Mouse (Mus musculus) monocyte, adult 2 months (primary cell): Measurements from ENCODE around the gene Atp2c2.

Experiments
- DNase-seq, 2 experiments: peaks; one replicate each; pipeline ENCODE4 v3.0.0; 2022; ENCODE audit warnings: low spot score in 2 of 2, low read depth in 1 of 2

Atp2c2 gene

DNA sequence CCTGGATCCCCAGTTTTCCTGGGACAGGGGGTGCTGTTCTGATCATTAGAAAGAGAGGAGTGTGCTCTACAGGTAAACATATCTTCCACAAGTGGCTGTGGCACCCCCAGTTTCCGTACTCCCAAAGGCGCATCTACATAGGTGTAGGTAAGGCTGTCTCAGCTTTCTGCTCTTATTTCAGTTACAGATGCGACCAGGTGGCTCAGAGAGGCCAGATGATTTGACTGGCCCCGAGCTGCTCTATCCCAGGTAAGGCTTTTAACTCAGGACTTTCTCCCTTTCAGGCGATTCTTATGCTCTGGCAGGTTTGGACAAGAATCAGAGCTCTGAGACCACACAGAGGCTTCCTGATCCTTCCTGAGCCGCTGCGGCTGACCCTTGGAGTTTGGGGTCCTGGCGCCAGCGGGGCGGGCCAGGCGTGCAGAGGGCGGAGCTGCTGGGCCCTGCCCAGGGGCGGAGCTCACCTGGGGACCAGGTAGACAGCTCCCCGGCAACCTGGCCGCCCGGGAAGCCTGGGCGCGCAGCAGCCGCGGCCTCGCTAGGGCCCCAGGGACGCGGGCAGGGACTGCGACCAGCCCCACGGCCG lies at the start of gene Atp2c2:
Gene Atp2c2 (plus strand): TSS at position 461 of the 586 bp plus-strand sequence.
- no peak for DNase-seq

DNA sequence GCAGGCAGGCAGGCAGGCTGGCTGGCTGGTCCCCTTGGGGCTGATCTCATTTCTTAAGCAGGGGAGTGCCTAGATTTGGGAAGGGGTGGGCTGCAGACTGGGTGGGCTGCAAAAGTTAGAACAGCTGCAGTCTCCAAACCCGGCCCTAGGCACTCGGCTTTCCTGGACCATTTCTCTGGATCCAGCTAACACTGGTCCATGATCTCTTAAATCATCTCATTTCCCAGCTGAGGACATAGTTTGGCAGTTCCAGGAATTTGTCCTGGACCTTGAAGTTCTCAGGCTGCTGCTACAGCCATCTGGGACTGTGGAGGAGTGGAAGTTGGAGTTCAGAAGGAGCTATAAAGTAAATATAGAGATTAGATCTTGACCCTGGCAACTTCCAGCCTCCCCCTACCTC lies 48.5 kb upstream of the Atp2c2 start:
- DNase-seq: no peak

DNA sequence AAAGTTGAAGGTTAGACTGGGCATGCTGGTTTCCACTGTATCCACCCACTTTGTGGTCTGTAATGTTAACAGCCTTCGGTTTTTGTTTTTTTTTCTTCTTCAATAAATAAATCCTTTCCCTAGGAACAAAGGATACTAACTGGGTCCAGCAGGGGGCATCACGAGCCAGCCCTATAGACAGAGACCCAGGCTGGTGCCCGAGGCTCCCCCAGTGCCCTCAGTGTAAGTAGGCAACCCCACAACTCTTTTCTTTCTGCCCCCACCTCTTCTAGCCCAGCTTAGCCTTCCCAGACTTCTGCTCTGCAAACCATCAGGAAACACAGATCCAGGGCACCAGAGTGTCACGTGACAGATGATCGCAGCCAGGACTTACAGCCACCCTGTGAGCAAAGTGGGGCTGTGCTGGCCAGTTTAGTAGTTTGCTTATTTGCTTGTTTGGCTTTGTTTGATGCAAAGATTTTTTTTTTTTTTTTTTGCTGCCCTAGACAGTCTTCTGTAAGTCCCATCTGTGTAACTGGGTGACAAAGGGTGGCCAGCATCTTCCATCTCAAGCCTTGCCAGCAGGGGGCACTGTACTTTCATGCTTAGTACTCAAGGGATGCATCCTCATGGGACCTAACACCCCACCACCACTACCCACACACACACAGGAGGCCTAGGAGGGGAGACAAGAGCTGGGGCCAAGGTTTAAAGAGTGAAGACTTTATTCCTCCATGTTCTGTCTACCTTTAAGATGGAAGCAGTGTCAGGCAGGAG lies 42.9 kb upstream of the Atp2c2 start:
- DNase-seq: no peak

DNA sequence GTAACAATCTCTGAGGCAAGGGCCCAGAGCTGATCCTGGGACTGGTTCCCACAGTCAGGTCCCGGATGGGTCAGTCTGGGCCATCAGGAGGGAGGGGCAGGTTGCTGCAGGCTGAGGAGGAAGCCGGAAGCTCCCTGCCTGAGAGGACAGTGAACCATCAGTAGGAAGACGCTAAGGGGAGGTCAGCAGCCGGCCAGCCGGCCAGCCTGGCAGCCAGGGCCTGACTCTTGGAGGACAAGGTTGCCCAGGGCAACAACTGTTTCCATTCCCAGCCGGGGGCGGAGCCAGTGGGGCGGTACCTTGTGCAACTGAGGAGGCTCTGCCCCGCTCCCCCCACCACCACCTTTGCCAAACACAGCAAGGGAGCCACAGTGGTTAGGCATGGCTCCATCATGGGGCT lies 38.7 kb upstream of the Atp2c2 start:
- DNase-seq: no peak

- DNase-seq: no peak
These were observed 37.9 kb upstream of the Atp2c2 start for GRCm38 (mm10) chr8:119661892-119662291.

GRCm38 (mm10) chr8:119663440-119663839 lies 36.4 kb upstream of the Atp2c2 start:
- DNase-seq: no peak

DNA sequence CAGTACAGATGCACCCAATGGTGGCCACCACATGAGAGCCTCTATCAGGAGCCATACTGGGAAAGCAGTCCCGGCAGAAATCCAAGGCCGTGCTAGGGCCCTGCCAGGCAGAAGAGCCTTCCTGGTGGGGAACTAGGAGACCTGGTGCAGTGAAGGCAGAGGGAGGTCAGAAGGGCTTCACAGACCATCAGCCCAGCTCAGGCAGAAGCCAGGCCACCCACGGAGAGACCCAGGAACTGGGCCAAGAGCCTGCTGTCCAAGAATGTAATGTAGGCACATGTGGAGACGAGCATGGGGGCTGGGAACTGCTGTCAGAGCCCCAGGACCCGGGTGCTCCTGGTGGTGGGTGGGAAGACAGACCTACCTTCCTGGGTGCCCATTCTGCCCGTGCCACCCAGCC lies 34.5 kb upstream of the Atp2c2 start:
- DNase-seq: no peak

DNA sequence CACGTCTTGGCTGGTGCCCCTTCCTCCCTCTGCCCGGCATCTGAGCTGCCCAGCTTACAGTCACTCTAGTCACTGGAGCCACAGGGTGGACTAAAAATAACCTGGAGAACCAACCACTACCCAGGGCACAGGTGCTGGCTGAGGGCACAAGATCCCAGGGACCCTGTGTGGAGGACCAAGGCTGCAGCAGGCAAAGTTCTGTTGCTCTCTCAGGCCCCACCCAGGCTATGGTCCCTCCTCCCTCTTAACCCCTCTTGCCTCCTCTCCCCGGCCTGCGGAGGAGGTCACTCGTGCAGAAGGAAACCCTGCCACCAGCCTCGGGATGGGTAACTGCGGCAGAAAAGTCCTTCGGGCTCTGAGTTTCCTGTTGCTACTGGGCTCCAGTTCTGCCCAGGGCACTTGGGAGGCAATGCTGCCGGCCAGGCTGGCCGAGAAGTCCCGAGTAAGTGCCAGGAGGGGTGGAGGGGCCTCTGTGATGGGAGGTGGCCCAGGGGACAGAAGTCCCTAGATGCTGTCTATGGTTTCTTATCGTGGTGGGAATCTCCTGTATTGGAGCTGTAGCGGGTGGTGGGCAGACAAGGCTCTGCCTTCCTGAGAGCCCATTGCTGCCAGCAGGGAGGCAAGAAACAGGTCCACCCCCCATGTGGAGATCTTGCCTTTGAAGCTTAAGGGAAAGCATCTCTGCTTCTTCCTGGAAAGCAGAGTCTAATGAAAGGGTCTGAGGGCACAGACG lies 33.4 kb upstream of the Atp2c2 start, which contains the start of gene Wfdc1:
Gene Wfdc1 (plus strand): TSS at position 147 of the 733 bp plus-strand sequence.
- no peak for DNase-seq

DNA sequence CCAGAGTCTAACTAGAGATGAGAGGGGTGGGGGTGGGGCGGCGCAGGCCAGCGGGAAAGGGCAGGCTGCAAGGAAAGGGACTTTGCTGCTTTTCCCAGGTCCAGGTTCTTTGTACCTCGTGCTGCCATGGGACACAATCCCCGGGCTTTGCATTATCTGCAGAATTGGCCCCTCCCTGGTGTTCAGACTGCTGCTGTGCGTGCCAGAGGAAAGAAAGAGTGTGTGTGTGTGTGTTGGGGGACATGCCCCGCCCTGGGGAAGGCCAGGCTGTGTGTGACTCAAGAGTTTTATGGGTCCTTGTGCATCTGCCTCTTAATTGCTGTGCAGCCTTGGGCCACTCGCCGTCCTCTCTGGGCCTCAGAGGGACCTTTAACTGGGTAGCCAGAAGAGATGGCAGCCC lies 31.4 kb upstream of the Atp2c2 start:
- no peak for DNase-seq

DNA sequence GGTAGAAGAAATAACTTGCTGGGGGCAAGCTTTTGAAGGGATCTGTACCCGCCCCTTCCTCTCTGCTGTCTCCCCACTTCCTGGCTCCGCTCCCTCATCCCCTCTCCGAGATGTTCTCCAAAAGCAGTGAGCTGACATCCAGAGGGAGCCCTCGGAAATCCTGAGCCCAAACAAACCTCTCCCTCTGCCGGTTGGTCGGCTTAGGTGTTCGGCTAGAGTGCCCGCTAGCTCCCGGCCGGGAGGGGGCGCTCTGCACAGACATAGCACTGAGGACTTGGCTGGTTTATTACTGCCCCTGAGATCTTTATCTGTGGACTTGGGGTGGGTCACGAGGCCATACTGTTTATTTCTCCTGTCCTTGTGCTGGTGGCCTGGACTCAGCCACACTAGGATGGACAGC lies 30.5 kb upstream of the Atp2c2 start:
- DNase-seq: no peak

GRCm38 (mm10) chr8:119670419-119671091 lies 29.3 kb upstream of the Atp2c2 start:
- DNase-seq: no peak

DNA sequence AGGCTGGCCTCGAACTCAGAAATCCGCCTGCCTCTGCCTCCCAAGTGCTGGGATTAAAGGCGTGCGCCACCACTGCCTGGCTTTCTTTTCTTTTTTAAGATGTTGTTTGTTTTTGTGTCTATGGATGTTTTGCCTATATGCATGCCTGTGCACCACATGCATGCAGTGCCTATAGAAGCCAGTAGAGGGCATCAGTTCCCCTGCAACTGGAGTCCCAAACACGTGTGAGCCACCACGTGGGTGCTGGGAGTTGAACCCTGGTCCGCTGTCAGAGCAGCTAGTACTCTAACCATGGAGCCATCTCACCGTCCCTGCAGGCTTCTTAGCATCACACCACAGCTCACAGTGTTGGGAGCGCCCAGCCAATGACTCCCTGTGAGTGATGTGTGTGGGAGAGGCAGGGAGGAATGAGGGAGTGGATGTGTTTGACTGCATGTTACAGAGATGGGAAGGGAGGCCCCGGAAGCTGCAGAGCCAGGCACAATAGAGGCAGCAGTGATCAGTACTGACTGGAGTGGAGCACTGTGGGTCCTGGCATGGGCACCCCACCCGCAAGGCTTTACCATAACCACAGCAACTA lies 25.7 kb upstream of the Atp2c2 start:
- no peak for DNase-seq

DNA sequence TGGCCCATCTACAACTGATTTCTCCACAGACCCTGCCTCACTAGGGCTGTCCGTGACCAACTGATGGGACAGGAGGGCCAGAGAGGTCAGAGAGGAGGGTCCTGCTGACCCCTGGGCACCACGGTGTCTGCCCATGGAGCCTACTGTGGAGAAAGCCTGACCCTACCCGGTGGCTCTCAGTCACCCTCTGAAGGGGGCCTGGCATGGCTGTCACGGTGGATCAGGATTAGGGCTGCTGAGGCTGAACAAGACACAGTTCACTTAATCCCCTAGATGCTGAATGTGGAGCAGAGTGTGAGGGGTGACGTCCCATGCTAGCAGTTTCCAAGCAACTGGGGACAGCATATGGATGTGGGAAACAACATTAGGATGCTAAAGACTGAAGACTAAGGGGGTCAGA lies 24.4 kb upstream of the Atp2c2 start:
- no peak for DNase-seq

GRCm38 (mm10) chr8:119676389-119676788 lies 23.4 kb upstream of the Atp2c2 start:
- DNase-seq: peak; percentile 39 to 60

- no peak for DNase-seq
These were observed 21.5 kb upstream of the Atp2c2 start for GRCm38 (mm10) chr8:119678138-119678843.

DNA sequence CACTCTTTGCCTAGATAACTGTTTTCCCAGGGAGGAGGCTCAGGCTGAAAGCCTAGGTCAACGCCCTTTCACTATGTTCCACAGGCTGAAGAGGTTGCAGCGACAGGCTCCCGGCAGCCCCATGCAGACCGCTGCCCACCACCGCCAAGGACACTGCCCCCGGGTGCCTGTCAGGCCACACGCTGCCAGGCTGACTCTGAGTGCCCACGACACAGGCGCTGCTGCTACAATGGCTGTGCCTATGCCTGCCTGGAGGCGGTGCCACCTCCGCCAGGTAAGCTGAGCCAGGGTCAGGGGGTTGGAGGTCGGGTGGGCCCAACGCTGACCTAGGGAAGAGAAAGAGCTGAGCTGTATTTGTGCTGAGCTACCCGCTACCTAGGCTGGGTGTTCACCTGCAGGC lies 20.6 kb upstream of the Atp2c2 start:
- no peak for DNase-seq

DNA sequence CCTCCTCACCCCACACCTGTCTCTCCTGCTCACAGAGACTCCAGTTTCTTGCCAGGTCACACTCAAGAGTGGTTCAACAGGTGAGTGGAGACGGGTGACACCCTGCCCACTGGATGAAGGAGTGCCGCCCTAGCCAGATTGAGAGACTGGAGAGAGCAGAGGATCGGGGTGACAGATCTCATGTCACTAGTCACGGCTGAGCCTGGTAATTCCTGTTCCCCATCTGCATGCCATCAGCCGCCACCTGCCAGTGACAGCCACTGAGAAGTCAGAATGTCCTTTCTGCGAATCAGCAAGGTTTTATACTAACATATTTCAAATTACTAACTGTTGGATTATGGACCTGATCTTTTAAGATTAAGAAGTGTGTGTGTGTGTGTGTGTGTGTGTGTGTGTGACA lies 9.2 kb upstream of the Atp2c2 start:
- DNase-seq: no peak

DNA sequence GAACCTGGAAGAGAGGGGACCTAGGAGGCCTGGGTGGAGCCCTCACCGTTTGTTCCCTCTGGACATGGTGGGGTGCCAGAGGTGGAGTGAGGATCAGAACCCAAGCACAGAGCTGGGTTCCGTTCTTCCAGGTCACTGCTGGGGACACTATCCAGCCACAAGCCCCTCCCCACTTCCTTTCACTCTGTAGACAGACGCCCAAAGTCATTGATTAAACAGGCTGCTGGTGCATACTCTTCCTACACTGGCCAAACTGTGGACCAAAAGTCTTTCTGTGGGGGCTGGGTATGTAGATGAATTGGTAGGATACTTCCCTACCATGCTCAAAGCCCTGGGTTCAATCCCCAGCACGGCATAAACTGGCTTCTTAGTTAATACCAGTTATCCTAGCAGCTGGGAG lies 7.8 kb upstream of the Atp2c2 start:
- no peak for DNase-seq

GRCm38 (mm10) chr8:119694696-119695095 lies 5.1 kb upstream of the Atp2c2 start:
- no peak for DNase-seq

DNA sequence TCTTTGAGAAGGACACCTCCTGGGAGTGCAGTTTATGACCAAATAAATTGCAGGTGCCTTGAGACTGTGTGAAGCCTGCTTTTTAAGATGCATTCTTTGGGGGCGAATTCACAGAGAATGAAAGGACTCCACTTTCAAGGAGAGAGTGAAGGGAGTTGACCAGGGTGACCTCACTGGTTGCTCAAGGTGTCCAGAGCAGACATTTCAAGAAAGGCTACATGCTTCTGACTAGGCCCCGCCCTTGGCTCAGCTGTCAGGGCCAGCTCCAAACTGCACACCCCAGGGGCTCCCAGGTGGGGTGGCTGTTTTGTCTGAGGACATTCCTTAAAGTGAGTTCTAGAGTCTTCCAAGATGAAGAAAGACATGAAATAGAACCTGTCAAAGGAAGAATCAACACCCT lies 2.6 kb upstream of the Atp2c2 start:
- no peak for DNase-seq

- DNase-seq: no peak
These were observed 849 bp upstream of the Atp2c2 start for GRCm38 (mm10) chr8:119698960-119699359.
